Mouse (Mus musculus): ENCODE data around the gene Gm43720.
A peak's percentile ranks its signal among the peaks of the same experiment; 100 is the strongest.
"Not testable (repeated sequence)": the region's sequence is repeated elsewhere in the genome, so short reads cannot be mapped to it uniquely, and the experiment has no call there.

The Gm43720 gene

DNA sequence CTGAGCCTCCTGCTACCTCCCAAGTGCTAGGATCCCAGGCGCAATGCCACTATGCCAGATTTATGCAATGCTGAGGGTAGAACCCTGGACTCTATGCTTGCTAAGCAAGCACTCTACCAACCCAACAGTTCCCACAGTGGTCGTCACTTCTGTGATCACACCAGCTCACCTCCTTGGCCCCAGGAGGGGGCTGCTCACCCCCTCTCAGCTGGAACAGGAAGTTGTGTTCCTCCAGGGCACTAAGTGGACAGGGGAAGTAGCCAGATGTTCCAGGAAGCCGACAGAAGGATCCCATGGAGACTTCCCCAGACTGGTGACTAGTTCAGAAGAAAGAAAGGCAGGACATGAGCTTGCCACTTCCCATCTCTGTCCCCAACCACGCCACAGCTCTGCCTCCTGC, 17.8 kb downstream of the Gm43720 start:
- DNase-seq (ENCODE audit: low spot score), result no peak

DNA sequence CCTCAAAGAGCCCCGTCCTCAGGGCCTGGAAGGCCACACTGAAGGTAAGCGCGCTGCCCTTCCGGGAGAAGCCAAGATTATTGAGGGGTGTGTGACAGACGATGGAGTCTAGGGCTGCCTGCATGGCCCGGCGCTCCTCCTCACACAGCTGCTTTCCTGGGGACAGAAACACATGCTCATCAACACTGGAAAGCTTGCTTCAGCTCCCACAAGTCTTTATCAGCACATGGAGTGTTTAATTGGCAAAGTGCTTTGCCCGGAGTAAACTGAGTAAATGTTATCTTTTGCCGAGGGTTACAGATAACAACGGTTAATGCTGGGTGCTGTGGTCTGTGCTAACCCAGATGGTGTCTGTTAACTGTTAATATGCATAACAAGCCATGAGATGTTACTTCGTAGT, 18.9 kb downstream of the Gm43720 start:
- DNase-seq (ENCODE audit: low spot score), result no peak

DNA sequence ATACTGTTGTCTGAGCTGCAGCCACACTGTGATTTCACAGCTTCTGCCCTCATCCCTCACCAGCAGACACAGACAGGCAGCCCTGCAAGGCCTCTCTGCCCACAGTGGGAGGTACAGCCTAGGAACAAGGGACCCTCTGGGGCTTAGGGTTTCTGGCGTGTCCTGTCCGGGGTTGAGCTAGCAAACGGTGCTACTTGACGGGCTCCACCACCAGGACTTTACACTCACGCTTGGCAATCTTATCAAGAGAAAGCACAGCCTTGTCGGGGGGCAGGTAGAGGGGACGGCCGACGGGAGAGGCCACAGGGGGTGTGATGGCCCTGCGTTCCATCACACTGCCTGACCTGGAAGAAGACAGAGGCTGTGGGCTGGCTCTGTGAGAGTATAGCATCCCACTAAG, 19.7 kb downstream of the Gm43720 start:
- DNase-seq (ENCODE audit: low spot score), result no peak

GRCm38 (mm10) chr5:138258993-138259392, 20.8 kb downstream of the Gm43720 start:
- no peak for DNase-seq (ENCODE audit: low spot score)

DNA sequence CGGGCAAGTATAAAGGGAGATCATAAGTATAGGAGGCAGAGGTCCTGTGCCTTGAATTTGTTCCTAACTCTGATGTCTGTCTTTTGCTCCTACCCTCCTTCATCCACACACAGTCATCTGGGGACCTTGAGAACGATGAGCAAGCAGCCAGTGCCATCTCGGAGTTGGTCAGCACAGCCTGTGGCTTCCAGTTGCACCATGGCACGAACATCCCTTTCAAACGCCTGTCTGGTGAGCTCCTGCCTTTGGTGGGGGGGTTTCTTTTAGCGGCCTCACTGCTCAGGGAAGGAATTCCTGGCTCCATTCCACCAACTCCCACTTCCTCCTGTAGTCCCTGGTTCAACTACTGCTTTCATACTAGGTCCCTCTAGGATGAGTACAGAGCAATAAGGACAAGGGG, 21.2 kb downstream of the Gm43720 start:
- DNase-seq (ENCODE audit: low spot score), result no peak

DNA sequence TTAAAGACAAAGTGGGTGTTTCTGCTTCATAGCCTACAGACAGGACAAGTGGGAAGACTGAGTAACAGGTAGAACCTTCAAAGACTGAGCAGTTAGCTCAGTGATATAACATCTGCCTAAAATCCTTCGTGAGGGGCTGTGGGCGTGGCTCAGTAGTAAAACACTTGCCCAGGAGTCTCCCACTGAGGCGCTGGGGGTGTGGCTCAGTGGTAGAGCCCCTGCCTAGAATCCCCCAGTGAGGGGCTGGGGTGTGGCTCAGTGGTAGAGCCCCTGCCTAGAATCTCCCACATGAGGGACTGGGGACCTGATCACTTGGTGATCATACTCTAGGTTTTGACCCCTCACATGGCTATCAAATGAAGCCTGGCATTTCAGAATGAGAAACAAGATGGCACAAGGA, 21.7 kb downstream of the Gm43720 start:
- no peak for DNase-seq (ENCODE audit: low spot score)

GRCm38 (mm10) chr5:138257585-138257978, 22.2 kb downstream of the Gm43720 start:
- no peak for DNase-seq (ENCODE audit: low spot score)

DNA sequence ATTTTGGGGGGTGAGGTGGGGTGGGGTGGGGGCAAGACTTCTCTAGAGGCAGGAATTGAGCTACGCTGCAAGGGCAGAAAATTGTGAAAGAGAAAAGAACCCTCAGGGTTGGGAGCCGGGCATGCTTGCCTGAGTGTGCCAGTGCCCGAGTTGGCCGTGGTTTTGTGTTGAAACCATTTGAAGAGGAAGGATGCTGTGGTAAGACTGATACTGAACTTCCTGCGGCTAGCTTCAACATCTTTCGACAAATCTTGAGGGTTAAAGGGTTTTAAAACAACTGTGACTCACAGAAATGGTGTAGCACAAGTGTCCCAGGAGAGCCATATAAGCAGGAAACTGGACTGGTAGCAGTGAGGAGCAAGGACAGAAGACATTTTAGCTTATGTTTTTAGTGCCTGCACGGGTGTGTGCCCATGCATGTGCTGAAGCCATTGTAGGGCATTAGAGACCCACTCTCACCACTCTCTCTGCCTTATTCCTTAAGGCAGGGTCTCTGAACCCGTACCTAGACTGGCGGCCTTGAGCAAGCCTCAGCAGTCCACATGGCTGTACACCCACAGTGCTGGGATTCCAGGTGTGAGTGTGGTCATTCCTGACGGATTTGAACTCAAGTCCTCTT, 22.7 kb downstream of the Gm43720 start:
- no peak for DNase-seq (ENCODE audit: low spot score)

- DNase-seq (ENCODE audit: low spot score), result no peak
Measured at GRCm38 (mm10) chr5:138256094-138256467, 23.7 kb downstream of the Gm43720 start.

GRCm38 (mm10) chr5:138255353-138256093, 24.2 kb downstream of the Gm43720 start, which contains the start of gene Lamtor4:
Gene Lamtor4, plus strand, starts transcription at chr5:138255482.
- peak; percentile 91 for DNase-seq (ENCODE audit: low spot score)

DNA sequence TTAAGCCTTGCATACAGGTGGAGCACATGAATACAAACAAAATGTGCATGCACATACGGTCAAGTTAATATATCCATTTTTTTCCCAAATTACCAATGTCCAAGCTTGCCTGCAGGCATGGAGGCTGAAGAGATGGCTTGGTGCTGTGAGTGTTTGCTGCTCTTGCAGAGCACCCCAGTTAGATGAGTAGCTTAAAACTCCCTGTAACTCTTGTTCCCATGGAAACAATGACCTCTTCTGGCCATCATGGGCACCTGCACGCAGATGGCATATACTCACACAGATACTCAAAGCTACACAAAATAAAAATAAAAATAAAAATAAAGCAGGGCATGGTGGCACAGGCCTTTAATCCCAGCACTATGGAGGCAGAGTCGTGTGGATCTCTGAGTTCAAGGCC, 26.7 kb downstream of the Gm43720 start:
- DNase-seq (ENCODE audit: low spot score), result no peak

DNA sequence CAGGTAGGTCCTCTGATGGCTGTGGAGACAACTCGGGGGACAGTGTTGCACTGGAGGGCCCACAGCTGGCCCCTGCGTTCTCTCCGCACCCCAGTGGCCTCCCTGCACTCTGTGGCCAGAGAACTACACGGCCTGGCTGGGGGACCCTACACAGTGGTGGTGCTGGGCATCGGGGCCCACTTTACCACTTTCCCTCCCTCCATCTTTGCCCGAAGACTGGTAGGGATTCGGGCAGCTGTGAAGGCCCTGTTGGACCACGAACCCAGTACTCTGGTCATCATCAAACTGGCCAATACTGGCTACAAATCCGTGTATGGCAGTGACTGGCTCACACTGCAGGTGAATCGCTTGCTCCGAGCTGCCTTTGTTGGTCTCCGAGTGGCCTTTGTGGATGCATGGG, 28.6 kb downstream of the Gm43720 start:
- no peak for DNase-seq (ENCODE audit: low spot score)

- DNase-seq (ENCODE audit: low spot score), result no peak
Measured at GRCm38 (mm10) chr5:138241511-138241910, 38.2 kb downstream of the Gm43720 start.

GRCm38 (mm10) chr5:138234224-138234623, 45.5 kb downstream of the Gm43720 start:
- no peak for DNase-seq (ENCODE audit: low spot score)

DNA sequence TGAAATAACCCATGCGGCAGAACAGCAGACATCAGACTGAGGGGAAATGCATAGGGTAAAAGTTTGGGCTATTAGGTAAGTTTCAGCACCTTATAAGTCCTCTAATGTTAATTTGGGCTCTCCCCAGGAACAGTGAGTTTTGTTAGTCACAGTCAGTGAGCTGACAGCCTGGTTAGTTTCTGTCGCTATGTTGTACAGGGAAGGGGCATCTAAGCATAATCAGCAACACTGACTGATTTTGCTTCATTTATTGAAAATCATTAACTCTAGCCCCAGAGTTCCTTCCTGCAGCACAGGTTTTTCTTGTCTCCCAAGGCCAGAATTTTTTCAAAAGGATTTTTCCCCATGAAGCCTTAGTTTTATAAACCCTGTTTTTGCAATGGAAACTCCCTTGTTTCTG, 46.0 kb downstream of the Gm43720 start:
- no peak for DNase-seq (ENCODE audit: low spot score)

- DNase-seq (ENCODE audit: low spot score), result no peak
Measured at GRCm38 (mm10) chr5:138229511-138229910, 50.2 kb downstream of the Gm43720 start.

DNA sequence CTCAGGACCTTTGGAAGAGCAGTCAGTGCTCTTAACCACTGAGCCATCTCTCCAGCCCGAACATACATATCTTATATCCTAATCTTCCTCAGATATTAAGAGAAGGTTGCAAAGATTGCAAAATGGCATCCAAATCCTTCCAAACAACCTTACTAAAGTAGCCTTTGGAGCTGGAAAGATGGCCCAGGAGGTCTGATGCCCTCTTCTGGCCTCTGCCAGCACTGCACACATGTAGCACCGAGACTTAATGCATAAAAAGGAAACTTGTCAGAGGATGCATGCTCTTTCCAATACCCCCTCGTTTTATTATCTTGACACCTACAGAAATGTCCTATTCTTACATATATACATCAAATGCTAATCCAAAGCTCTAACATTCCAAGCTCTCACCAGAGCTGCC, 51.7 kb downstream of the Gm43720 start:
- DNase-seq (ENCODE audit: low spot score), result peak; percentile 63

- DNase-seq (ENCODE audit: low spot score), result no peak
Measured at GRCm38 (mm10) chr5:138227367-138227766, 52.4 kb downstream of the Gm43720 start.

DNA sequence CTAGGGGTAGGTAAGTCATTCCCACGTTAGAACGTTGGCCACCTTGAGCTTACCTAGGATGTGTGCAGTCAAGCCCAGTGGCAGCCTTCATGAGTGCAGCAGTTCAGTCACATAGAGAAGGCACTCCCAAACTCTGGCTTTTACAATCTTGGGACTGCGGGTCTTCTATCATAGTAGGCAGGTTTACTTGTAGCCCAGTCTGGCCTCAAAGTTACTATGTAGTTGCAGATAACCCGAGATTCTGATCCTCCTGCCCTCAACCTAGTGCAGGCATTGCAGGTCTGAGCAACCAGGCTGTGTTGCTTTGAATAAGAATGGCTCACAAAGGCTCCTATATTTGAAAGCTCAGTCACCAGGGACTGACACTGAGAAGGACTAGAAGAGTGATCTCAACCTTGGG, 53.3 kb downstream of the Gm43720 start:
- DNase-seq (ENCODE audit: low spot score), result no peak

DNA sequence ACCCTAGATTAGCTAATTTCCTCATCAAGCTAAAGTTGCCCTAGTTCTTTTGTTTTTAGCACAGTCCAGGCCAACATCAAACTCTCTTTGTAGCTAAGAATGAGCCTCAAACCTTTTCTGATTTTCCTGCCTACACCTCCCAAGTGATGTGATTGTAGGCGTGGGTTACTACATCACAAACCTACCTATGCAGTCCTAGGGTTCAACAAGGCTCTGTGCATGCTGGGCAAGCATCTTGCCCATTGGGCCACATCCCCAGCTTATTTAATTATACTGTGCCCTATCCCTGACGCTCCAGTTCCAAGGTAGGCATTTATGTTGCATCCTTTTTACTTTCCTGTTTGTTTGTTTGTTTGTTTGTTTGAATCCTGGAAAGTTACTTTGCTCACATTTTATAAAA, 54.1 kb downstream of the Gm43720 start, which contains the start of gene Nxpe5:
TSS of gene Nxpe5 (plus strand) at position 199 of the 400 bp plus-strand sequence.
- no peak for DNase-seq (ENCODE audit: low spot score)

GRCm38 (mm10) chr5:138223287-138223686, 56.5 kb downstream of the Gm43720 start:
- no peak for DNase-seq (ENCODE audit: low spot score)

GRCm38 (mm10) chr5:138222111-138222510, 57.6 kb downstream of the Gm43720 start:
- peak; percentile 95 for DNase-seq (ENCODE audit: low spot score)

GRCm38 (mm10) chr5:138219864-138220263, 59.9 kb downstream of the Gm43720 start:
- DNase-seq (ENCODE audit: low spot score), result no peak

- not testable (repeated sequence) for DNase-seq (ENCODE audit: low spot score)
Measured at GRCm38 (mm10) chr5:138216632-138217031, 63.1 kb downstream of the Gm43720 start.

Measured in testis, postnatal 10 days (tissue).